Mouse (Mus musculus): Measurements from ENCODE around the gene Usp8. TPM values are rescaled to one million over a fixed set of nuclear protein-coding genes. Genes with fewer than 3 reads are reported as not detected.

Usp8 gene
- polyA plus RNA-seq, 1 experiment from 2014 or later: 34.6 TPM

DNA sequence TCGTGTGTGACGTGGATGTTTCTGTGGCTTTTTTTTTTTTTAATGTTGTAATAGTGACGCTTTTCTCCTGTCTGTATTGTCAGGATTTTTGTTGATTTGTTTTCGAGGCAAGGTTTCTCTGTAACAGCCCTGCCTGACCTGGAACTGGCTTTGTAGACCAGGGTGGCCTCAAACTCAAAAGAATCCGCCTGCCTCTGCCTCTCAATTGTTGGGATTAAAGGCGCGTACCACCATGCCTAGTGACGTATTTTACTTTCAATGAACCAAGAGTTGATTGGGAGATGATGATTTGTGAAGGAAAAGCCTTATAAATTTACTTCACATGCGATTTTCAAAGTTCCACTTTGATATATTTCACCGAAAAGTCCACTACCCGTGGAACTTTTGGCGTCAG lies 31.0 kb upstream of the Usp8 start, which contains the start of gene Gabpb1:
TSS of gene Gabpb1 (minus strand) at position 216 of the 394 bp plus-strand sequence.
- ATAC-seq (replicated peaks; ENCODE audit: extremely low read depth, insufficient read depth, low FRiP score): no peak
- Histone ChIP-seq H3K9me3 (replicated peaks; ENCODE audit: control insufficient read depth, low read length) (no peaks in the 10 kb centered on the region; the same call in 1 of the 2 replicates), H3K4me3 (ENCODE audit: low read length) (peak within 1 kb of the TSS; percentile 93)

DNA sequence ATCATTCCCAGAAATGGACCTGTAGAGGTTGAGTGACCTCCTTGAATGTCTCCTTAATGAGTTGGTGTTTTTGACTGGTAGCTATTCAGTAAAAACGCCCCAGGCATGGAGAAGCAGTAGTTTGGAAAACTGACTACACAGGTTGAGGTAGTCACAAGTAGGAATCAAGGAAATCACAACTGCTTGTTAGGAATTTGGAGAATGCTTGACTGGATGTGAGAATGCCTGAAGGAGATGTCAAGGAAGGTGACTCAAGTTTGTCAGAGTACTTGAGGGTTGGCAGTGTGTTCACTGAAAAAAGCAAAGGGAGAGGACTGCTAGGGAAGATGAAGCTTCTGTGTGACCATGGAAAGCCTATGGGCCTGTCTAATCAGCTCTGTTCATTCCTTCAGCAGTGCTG lies 29.8 kb upstream of the Usp8 start:
- WGBS: 97% methylated on average over 1 of the region's 1 CpGs
- H3K4me2 ChIP-seq (ENCODE audit: low read depth, low read length): no peak overlapping the region; the same call in 1 of the 2 replicates
- ATAC-seq (replicated peaks; ENCODE audit: extremely low read depth, insufficient read depth, low FRiP score): no peak

More for the DNA sequence above, 31.0 kb upstream of the Usp8 start, which contains the start of gene Gabpb1:
- H3K27ac ChIP-seq (ENCODE audit: low read length): peak within 1 kb of the TSS; percentile 100
- no peaks in the 10 kb centered on the region for H3K27me3 ChIP-seq (ENCODE audit: control insufficient read depth, insufficient read depth, low read length)
- WGBS: 20% methylated on average over 12 of the region's 12 CpGs
- peak within 1 kb of the TSS; percentile 89 for H3K4me2 ChIP-seq (ENCODE audit: low read depth, low read length)
- H3K36me3 ChIP-seq (ENCODE audit: control insufficient read depth, insufficient read depth): peaks cover 8% of the 10 kb centered on the region
- H3K4me1 ChIP-seq (ENCODE audit: control insufficient read depth, insufficient read depth, low read length): peaks cover 27% of the 10 kb centered on the region
- peak within 1 kb of the TSS; percentile 98 for H3K9ac ChIP-seq (ENCODE audit: low read length)

DNA sequence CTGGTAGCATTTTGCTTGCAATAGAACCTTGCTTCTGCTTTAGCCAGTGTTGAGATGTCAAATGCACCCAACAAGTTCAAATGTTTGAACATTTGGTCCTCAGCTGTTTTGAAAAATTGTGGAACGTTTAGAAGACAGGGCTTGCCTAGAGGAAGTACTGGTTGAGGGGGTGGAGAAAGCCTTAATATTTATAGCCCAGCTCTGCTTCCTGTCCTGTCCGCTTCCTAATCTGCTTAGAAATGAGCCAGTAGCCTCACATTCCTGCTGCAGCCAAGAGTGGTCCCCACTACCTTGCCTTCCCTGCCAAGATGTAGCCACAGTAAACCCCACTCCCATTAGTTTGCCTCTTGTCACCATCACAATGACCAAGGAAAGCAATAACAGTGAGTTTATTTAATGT lies 24.8 kb upstream of the Usp8 start:
- Histone ChIP-seq H3K9me3 (replicated peaks; ENCODE audit: control insufficient read depth, low read length) (no peaks in the 10 kb centered on the region; the same call in 1 of the 2 replicates), H3K27ac (ENCODE audit: low read length) (peak overlapping the region; percentile 59), H3K4me3 (ENCODE audit: low read length) (no peak overlapping the region), H3K4me1 (ENCODE audit: control insufficient read depth, insufficient read depth, low read length) (peaks cover 12% of the 10 kb centered on the region; the same call in 1 of the 2 replicates), H3K9ac (ENCODE audit: low read length) (no peak overlapping the region), H3K4me2 (ENCODE audit: low read depth, low read length) (no peak overlapping the region; the same call in 1 of the 2 replicates), H3K36me3 (ENCODE audit: control insufficient read depth, insufficient read depth) (peaks cover 8% of the 10 kb centered on the region), H3K27me3 (ENCODE audit: control insufficient read depth, insufficient read depth, low read length) (no peaks in the 10 kb centered on the region)
- ATAC-seq (replicated peaks; ENCODE audit: extremely low read depth, insufficient read depth, low FRiP score): no peak
- 30% methylated on average over 2 of the region's 2 CpGs for WGBS

More for the DNA sequence above, 29.8 kb upstream of the Usp8 start:
- H3K27me3 ChIP-seq (ENCODE audit: control insufficient read depth, insufficient read depth, low read length): no peaks in the 10 kb centered on the region
- H3K4me3 ChIP-seq (ENCODE audit: low read length): no peak overlapping the region
- H3K9ac ChIP-seq (ENCODE audit: low read length): no peak overlapping the region
- peaks cover 28% of the 10 kb centered on the region for H3K4me1 ChIP-seq (ENCODE audit: control insufficient read depth, insufficient read depth, low read length)
- no peak overlapping the region for H3K27ac ChIP-seq (ENCODE audit: low read length)
- H3K9me3 ChIP-seq (replicated peaks; ENCODE audit: control insufficient read depth, low read length): no peaks in the 10 kb centered on the region; the same call in 1 of the 2 replicates
- H3K36me3 ChIP-seq (ENCODE audit: control insufficient read depth, insufficient read depth): peaks cover 8% of the 10 kb centered on the region

DNA sequence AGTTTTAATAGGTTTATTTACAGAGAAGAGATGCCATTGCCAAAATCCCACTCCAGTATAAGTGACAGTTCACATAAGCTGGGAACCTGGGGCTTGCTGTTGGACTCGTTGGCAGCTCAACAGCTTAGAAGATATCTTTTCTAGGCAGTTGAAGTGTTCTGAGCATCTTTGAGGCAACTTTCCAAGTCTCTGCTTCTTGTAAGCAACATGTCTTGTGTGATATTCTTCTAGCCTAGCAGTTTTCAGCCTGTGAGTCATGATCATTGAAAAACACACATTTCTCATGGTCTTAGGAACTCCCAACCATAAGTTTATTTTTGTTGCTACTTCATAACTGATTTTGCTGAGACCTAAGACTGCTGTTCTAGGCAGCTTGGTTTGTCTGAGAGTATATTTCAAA lies 24.2 kb upstream of the Usp8 start:
- H3K4me1 ChIP-seq (ENCODE audit: control insufficient read depth, insufficient read depth, low read length): peaks cover 12% of the 10 kb centered on the region; the same call in 1 of the 2 replicates
- no peak overlapping the region for H3K4me3 ChIP-seq (ENCODE audit: low read length)
- WGBS: 46% methylated on average over 1 of the region's 1 CpGs
- peak overlapping the region; percentile 57 for H3K27ac ChIP-seq (ENCODE audit: low read length)
- no peak for ATAC-seq (replicated peaks; ENCODE audit: extremely low read depth, insufficient read depth, low FRiP score)
- no peaks in the 10 kb centered on the region; the same call in 1 of the 2 replicates for H3K9me3 ChIP-seq (replicated peaks; ENCODE audit: control insufficient read depth, low read length)
- H3K9ac ChIP-seq (ENCODE audit: low read length): no peak overlapping the region
- no peak overlapping the region for H3K4me2 ChIP-seq (ENCODE audit: low read depth, low read length)
- H3K36me3 ChIP-seq (ENCODE audit: control insufficient read depth, insufficient read depth): peaks cover 8% of the 10 kb centered on the region
- no peaks in the 10 kb centered on the region for H3K27me3 ChIP-seq (ENCODE audit: control insufficient read depth, insufficient read depth, low read length)

DNA sequence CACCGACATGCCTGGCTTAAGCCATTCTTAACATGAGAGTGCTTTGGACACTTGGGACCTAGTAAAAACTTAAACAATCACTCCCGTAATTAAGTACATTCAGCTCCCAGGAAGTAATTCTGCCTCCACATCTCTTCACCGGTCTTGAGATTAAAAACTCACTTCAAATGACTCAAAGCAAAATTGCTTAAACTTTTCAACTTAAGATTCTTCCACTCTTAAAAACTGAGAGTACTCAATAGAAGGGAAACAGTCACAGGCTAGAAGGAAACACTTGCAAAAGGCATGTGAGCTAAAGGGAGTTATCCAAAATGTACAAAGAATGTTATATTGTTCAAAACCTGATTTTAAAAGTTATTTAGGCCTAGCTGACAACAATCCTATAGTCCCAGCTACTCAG lies 15.8 kb upstream of the Usp8 start:
- WGBS: 69% methylated on average over 3 of the region's 3 CpGs
- Histone ChIP-seq H3K9ac (ENCODE audit: low read length) (no peak overlapping the region), H3K27ac (ENCODE audit: low read length) (no peak overlapping the region), H3K9me3 (replicated peaks; ENCODE audit: control insufficient read depth, low read length) (no peaks in the 10 kb centered on the region), H3K36me3 (ENCODE audit: control insufficient read depth, insufficient read depth) (no peaks in the 10 kb centered on the region), H3K4me1 (ENCODE audit: control insufficient read depth, insufficient read depth, low read length) (no peaks in the 10 kb centered on the region), H3K4me2 (ENCODE audit: low read depth, low read length) (no peak overlapping the region), H3K4me3 (ENCODE audit: low read length) (no peak overlapping the region), H3K27me3 (ENCODE audit: control insufficient read depth, insufficient read depth, low read length) (no peaks in the 10 kb centered on the region)
- ATAC-seq (replicated peaks; ENCODE audit: extremely low read depth, insufficient read depth, low FRiP score): no peak

DNA sequence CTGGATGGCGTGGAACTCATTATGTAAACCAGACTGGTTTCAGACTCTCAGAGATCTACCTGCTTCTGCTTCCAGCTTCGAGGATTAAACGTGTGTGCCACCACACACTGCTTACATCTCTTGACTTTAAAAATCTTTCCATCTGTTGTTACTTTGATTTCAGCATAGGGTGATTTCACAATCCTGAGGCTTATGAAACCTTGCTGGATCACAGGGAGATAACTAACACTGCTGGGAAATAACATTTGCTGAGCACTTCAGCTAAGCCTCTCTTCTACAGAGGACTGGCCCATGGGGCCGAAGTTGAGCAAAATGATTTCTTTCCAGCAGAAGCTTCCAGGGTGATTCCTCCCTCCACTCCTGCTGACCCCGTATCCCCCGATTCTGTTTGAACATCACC lies 11.8 kb upstream of the Usp8 start:
- Histone ChIP-seq H3K27me3 (ENCODE audit: control insufficient read depth, insufficient read depth, low read length) (no peaks in the 10 kb centered on the region), H3K4me2 (ENCODE audit: low read depth, low read length) (no peak overlapping the region), H3K4me1 (ENCODE audit: control insufficient read depth, insufficient read depth, low read length) (no peaks in the 10 kb centered on the region), H3K9me3 (replicated peaks; ENCODE audit: control insufficient read depth, low read length) (no peaks in the 10 kb centered on the region), H3K4me3 (ENCODE audit: low read length) (no peak overlapping the region), H3K27ac (ENCODE audit: low read length) (no peak overlapping the region), H3K36me3 (ENCODE audit: control insufficient read depth, insufficient read depth) (no peaks in the 10 kb centered on the region), H3K9ac (ENCODE audit: low read length) (no peak overlapping the region)
- WGBS: 77% methylated on average over 6 of the region's 6 CpGs
- no peak for ATAC-seq (replicated peaks; ENCODE audit: extremely low read depth, insufficient read depth, low FRiP score)

DNA sequence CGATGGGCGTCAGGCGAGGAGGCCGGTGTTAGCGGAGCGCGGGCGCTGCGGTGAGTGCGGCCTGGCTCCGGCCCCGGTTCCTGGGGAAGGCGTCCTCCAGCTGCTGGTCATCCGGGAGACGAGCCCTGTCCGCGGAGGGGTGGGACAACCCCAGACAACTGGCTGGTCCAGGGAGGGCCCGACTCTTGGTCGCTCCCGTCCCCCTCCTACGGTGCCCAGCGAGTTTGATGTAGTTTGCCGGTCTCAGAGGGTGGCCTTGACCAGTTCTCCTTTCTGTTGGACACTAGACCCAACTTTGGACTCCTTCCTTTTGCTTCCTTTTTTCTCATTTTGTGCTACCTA lies 281 bp downstream of the Usp8 start:
- ATAC-seq (replicated peaks; ENCODE audit: extremely low read depth, insufficient read depth, low FRiP score): peak; percentile 80
- WGBS: under 1% methylated on average over 23 of the region's 23 CpGs
- Histone ChIP-seq H3K4me2 (ENCODE audit: low read depth, low read length) (peak overlapping the region; percentile 78), H3K27ac (ENCODE audit: low read length) (peak overlapping the region; percentile 85), H3K9ac (ENCODE audit: low read length) (peak overlapping the region; percentile 96), H3K4me3 (ENCODE audit: low read length) (peak overlapping the region; percentile 96), H3K36me3 (ENCODE audit: control insufficient read depth, insufficient read depth) (no peaks in the 10 kb centered on the region; the same call in 1 of the 2 replicates), H3K9me3 (replicated peaks; ENCODE audit: control insufficient read depth, low read length) (no peaks in the 10 kb centered on the region), H3K27me3 (ENCODE audit: control insufficient read depth, insufficient read depth, low read length) (peaks cover 4% of the 10 kb centered on the region; the same call in 1 of the 2 replicates), H3K4me1 (ENCODE audit: control insufficient read depth, insufficient read depth, low read length) (peaks cover 8% of the 10 kb centered on the region)

DNA sequence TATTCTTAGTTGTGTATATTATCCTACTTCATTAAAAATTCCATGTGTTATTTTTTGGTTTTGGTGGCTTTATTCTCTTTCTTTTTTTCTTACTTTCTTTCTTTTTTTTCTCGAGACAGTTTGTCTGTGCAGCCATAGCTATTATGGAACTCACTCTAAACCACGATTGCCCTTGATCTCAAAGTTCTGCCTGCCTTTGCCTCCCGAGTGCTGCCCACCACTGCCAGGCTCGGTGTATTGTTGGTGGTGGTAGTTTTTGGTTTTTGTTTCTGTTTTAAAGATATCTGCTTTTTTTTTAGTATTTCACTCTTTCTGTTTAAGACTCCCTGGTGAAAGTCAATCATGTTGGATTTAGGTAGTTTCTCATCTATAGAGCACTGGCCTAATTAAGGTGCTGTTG lies 1.2 kb downstream of the Usp8 start:
- ATAC-seq (replicated peaks; ENCODE audit: extremely low read depth, insufficient read depth, low FRiP score): no peak
- WGBS: 69% methylated on average over 4 of the region's 4 CpGs
- peak overlapping the region; percentile 96; the same call in 1 of the 2 replicates for H3K9ac ChIP-seq (ENCODE audit: low read length)

DNA sequence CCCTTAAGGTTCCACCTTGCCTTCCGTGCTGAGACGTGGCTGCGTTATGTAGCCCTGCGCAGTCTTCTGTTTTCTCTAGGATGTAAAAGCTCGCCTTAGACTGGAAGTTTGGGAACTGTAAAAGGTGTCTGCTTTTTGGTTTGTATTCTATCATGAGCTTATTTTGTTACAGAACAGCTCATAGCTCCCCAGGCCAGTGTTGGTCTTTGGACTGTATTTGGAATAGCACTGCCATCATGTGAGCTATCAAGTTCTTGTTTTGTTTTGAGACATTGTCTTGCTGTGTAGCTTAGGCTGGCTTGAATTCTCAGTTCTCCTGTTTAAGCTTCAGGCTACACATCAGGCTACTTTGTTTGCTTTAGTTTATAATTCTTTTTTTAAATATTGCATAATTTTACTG lies 5.4 kb downstream of the Usp8 start:
- peaks cover 3% of the 10 kb centered on the region; the same call in 1 of the 2 replicates for H3K36me3 ChIP-seq (ENCODE audit: control insufficient read depth, insufficient read depth)
- WGBS: 97% methylated on average over 5 of the region's 5 CpGs
- no peak for ATAC-seq (replicated peaks; ENCODE audit: extremely low read depth, insufficient read depth, low FRiP score)
- no peak overlapping the region for H3K9ac ChIP-seq (ENCODE audit: low read length)
- H3K4me2 ChIP-seq (ENCODE audit: low read depth, low read length): no peak overlapping the region
- H3K27ac ChIP-seq (ENCODE audit: low read length): no peak overlapping the region
- peaks cover 8% of the 10 kb centered on the region for H3K4me1 ChIP-seq (ENCODE audit: control insufficient read depth, insufficient read depth, low read length)
- no peak overlapping the region for H3K4me3 ChIP-seq (ENCODE audit: low read length)
- H3K27me3 ChIP-seq (ENCODE audit: control insufficient read depth, insufficient read depth, low read length): no peaks in the 10 kb centered on the region
- no peaks in the 10 kb centered on the region for H3K9me3 ChIP-seq (replicated peaks; ENCODE audit: control insufficient read depth, low read length)

More for the DNA sequence above, 1.2 kb downstream of the Usp8 start:
- H3K4me3 ChIP-seq (ENCODE audit: low read length): peak overlapping the region; percentile 96
- H3K4me2 ChIP-seq (ENCODE audit: low read depth, low read length): peak overlapping the region; percentile 78
- H3K9me3 ChIP-seq (replicated peaks; ENCODE audit: control insufficient read depth, low read length): no peaks in the 10 kb centered on the region
- H3K36me3 ChIP-seq (ENCODE audit: control insufficient read depth, insufficient read depth): no peaks in the 10 kb centered on the region; the same call in 1 of the 2 replicates
- H3K27ac ChIP-seq (ENCODE audit: low read length): no peak overlapping the region
- H3K27me3 ChIP-seq (ENCODE audit: control insufficient read depth, insufficient read depth, low read length): peaks cover 4% of the 10 kb centered on the region; the same call in 1 of the 2 replicates
- H3K4me1 ChIP-seq (ENCODE audit: control insufficient read depth, insufficient read depth, low read length): peaks cover 8% of the 10 kb centered on the region

Data from heart, embryonic 16.5 days (tissue).